Mouse (Mus musculus) heart, adult 2 months (tissue): Measurements from ENCODE around the gene Maml3. TPM values are rescaled to one million over a fixed set of nuclear protein-coding genes. Genes with fewer than 3 reads are reported as not detected.

ENCODE experiments used
- DNase-seq, 2 experiments: peaks; one replicate each; pipeline ENCODE4 v3.0.0; 2021
- H3K27ac ChIP-seq: fragments of 200-600 bp; 2 replicates; pipeline ENCODE4 v1.8.1; 2022
- H3K27me3 ChIP-seq: fragments of 200-500 bp; 2 replicates; pipeline ENCODE4 v1.6.1; 2012; ENCODE audit warnings: mild to moderate bottlenecking, low read length, inconsistent platforms, mixed read lengths; ENCODE audit not compliant: control insufficient read depth, insufficient read depth
- H3K36me3 ChIP-seq: fragments of 200-500 bp; 2 replicates; pipeline ENCODE4 v1.6.1; 2012; ENCODE audit warnings: low read length, inconsistent platforms; ENCODE audit not compliant: control insufficient read depth, insufficient read depth
- H3K4me1 ChIP-seq: fragments of 200-500 bp; 2 replicates; pipeline ENCODE4 v1.6.1; 2011; ENCODE audit warnings: low read length; ENCODE audit not compliant: control insufficient read depth, insufficient read depth
- H3K4me3 ChIP-seq: fragments of 200-600 bp; 2 replicates; pipeline ENCODE4 v1.8.1; 2022
- H3K79me2 ChIP-seq: fragments of 200-500 bp; replicated peaks from 2 replicates; pipeline ENCODE4 v1.6.1; 2012; ENCODE audit warnings: mild to moderate bottlenecking, inconsistent platforms, low read length, moderate library complexity, mixed read lengths; ENCODE audit not compliant: control insufficient read depth, insufficient read depth
- H3K9ac ChIP-seq: fragments of 200-500 bp; 2 replicates; pipeline ENCODE4 v1.6.1; 2012; ENCODE audit warnings: low read depth, mild to moderate bottlenecking, control low read depth, inconsistent platforms, low read length, mixed read lengths
- CTCF ChIP-seq: fragments of 200-600 bp; IDR thresholded peaks from 2 replicates; pipeline ENCODE4 v1.8.1; 2022; ENCODE audit warnings: antibody characterized with exemption, mild to moderate bottlenecking, moderate library complexity
- EP300 ChIP-seq: fragments of 200-500 bp; IDR thresholded peaks from 2 replicates; pipeline ENCODE4 v1.6.1; 2011; ENCODE audit warnings: low read depth, low read length, control low read depth; ENCODE audit not compliant: insufficient read depth
- POLR2A ChIP-seq: fragments of 200-500 bp; IDR thresholded peaks from 2 replicates; pipeline ENCODE4 v1.6.1; 2011; ENCODE audit warnings: mild to moderate bottlenecking, low read depth, low read length, control low read depth; ENCODE audit not compliant: insufficient read depth
- WGBS: fragments of 180-500 bp; shearing (Covaris S2); methylation state at CpG from one replicate; pipeline ENCODE4 v1.1.7; 2018; 5-methylcytosine and 5-hydroxymethylcytosine counted together
- intact Hi-C: fragments of 180-260 bp; cut with DNase I; formaldehyde crosslinking; loops from one replicate; pipeline ENCODE4 v1.15.1; 2025
- polyA plus RNA-seq: library from polyadenylated mRNA; depleted of rRNA; stranded (reverse); fragments of >200 nt; gene quantifications from 2 replicates; pipeline ENCODE4 v1.2.3, GENCODE M21; 2012; rRNA removed
- total RNA-seq, 2 experiments: library from RNA; stranded (reverse); gene quantifications; 2 replicates each; pipeline ENCODE4 v1.2.3; 2021

Maml3 gene
- total and polyA plus RNA-seq, 3 experiments = 1.9 to 2.8 (median 2.7) TPM

DNA sequence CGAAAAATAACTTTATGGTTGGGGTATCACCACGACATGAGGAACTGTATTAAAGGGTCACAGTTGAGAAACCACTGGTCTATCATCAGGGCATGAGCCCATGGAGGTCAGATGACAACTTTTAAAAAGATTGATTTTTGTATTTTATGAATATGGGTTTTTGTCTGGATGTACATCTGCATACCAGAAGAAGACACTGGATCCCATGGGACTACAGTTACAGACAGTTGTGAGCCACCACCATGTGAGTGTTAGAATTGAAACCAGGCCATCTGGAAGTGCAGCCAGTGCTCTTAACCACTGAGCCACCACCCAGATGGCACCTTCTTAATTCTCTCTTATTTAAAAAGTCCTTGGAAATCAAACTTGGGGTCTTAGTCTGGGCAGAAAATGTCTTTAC lies 468.9 kb downstream of the Maml3 start:
- TF ChIP-seq POLR2A (no peak), EP300 (no peak), CTCF (no peak)
- Histone ChIP-seq H3K27ac (no peak overlapping the region), H3K4me3 (no peak overlapping the region), H3K79me2 (no peaks in the 10 kb centered on the region), H3K27me3 (no peaks in the 10 kb centered on the region), H3K4me1 (0 out of 2 replicates have a peak, but pooled peaks cover 3% of the 10 kb centered on the region), H3K36me3 (no peaks in the 10 kb centered on the region), H3K9ac (no peak overlapping the region)
- intact Hi-C loops = no loop called here
- no peak for DNase-seq
- 90% methylated on average over 2 of the region's 2 CpGs for WGBS

Other genes with a start within 250 kb of the Maml3 start
- 10 to 100 TPM; 12.2 to 12.9 TPM for gene Foxo1, start 163.3 kb upstream of the Maml3 start, total RNA-seq
- 7.7 and 10.7 TPM in 2 replicates for gene Foxo1, start 163.3 kb upstream of the Maml3 start, polyA plus RNA-seq